Mouse (Mus musculus) CD4-positive, CD25-positive, alpha-beta regulatory T cell (primary cell): Measurements from ENCODE around the gene Dtwd1. TPM values are rescaled to one million over a fixed set of nuclear protein-coding genes. Genes with fewer than 3 reads are reported as not detected.

Source experiments
- polyA plus RNA-seq: library from polyadenylated mRNA; unstranded; fragments of 100-300 nt; shearing (Covaris generic); gene quantifications from one replicate; pipeline ENCODE4 v1.2.1, GENCODE M21; 2017

Gene Dtwd1
- 18.9 TPM for polyA plus RNA-seq

GRCm38 (mm10) chr2:126151855-126152571 is at the start of gene Dtwd1, which contains the start of gene Fam227b:
Gene Dtwd1 (plus strand): TSS chr2:126152141.
Gene Fam227b (minus strand): TSS chr2:126152004.

GRCm38 (mm10) chr2:126214800-126215199 is 62.9 kb downstream of the Dtwd1 start, which contains the start of gene Gm17555:
Gene Gm17555 (plus strand): TSS chr2:126215100.

Other genes with a start within 250 kb of the Dtwd1 start
- gene Fgf7, start 117.5 kb upstream of the Dtwd1 start, polyA plus RNA-seq: not detected
- gene Fam227b, start 137 bp upstream of the Dtwd1 start, polyA plus RNA-seq: not detected
- gene Gm17555, start 63.0 kb downstream of the Dtwd1 start, polyA plus RNA-seq: not detected